Mouse (Mus musculus) limb, embryonic 15.5 days (tissue): ENCODE measurements around the gene Sptbn4. TPM values are rescaled to one million over a fixed set of nuclear protein-coding genes. Genes with fewer than 3 reads are reported as not detected.

Source experiments
- ATAC-seq: fragments of 200-750 bp; cut with Nextera tagmentation; 2 replicates; pipeline ENCODE4 v1.8.0; 2017; ENCODE audit warnings: low read depth, moderate TSS enrichment; ENCODE audit not compliant: insufficient number of reproducible peaks, low FRiP score, low TSS enrichment
- H3K27ac ChIP-seq: fragments of 300-500 bp; sonication (generic); 2 replicates; pipeline ENCODE4 v1.5.1; 2015; ENCODE audit warnings: moderate library complexity, mild to moderate bottlenecking, inconsistent platforms
- H3K27me3 ChIP-seq: fragments of 300-500 bp; sonication (generic); 2 replicates; pipeline ENCODE4 v1.6.1; 2015; ENCODE audit warnings: inconsistent platforms
- H3K36me3 ChIP-seq: fragments of 300-500 bp; sonication (generic); 2 replicates; pipeline ENCODE4 v1.6.1; 2015; ENCODE audit warnings: inconsistent platforms
- H3K4me1 ChIP-seq: fragments of 300-500 bp; sonication (generic); 2 replicates; pipeline ENCODE4 v1.6.1; 2015; ENCODE audit warnings: inconsistent platforms
- H3K4me2 ChIP-seq: fragments of 300-500 bp; sonication (generic); 2 replicates; pipeline ENCODE4 v1.6.1; 2015; ENCODE audit warnings: mild to moderate bottlenecking, inconsistent platforms
- H3K4me3 ChIP-seq: fragments of 300-500 bp; sonication (generic); 2 replicates; pipeline ENCODE4 v1.5.1; 2015; ENCODE audit warnings: mild to moderate bottlenecking, inconsistent platforms
- H3K9ac ChIP-seq: fragments of 300-500 bp; sonication (generic); 2 replicates; pipeline ENCODE4 v1.6.1; 2015; ENCODE audit warnings: inconsistent platforms
- H3K9me3 ChIP-seq: fragments of 300-500 bp; sonication (generic); 2 replicates; pipeline ENCODE4 v1.6.1; 2016; ENCODE audit warnings: inconsistent platforms
- WGBS: fragments of 180-500 bp; shearing (Covaris S2); methylation state at CpG from one replicate; pipeline ENCODE4 v1.1.7; 2015; 5-methylcytosine and 5-hydroxymethylcytosine counted together
- polyA plus RNA-seq: library from polyadenylated mRNA; unstranded; fragments of >200 nt; fragmentation: Nextera tagmentation; extraction: Ambion mirVana; gene quantifications from 2 replicates; pipeline ENCODE4 v1.2.1, GENCODE M21; 2015

Sptbn4 gene
- polyA plus RNA-seq, 1 experiment from 2014 or later: 0.23 TPM

- peaks cover 62% of the 10 kb centered on the region for H3K27me3 ChIP-seq
- no peaks in the 10 kb centered on the region for H3K36me3 ChIP-seq
- H3K4me1 ChIP-seq: peaks cover 74% of the 10 kb centered on the region
- H3K4me3 ChIP-seq: no peak overlapping the region
- H3K4me2 ChIP-seq: no peak overlapping the region
- no peaks in the 10 kb centered on the region for H3K9me3 ChIP-seq
- 58% methylated on average over 15 of the region's 15 CpGs for WGBS
- no peak overlapping the region for H3K9ac ChIP-seq
- ATAC-seq: no peak
- H3K27ac ChIP-seq: peak overlapping the region; percentile 59; the same call in 1 of the 2 replicates
Measured at GRCm38 (mm10) chr7:27335011-27335720, 112.3 kb downstream of the Sptbn4 start.

- 6% methylated on average over 32 of the region's 32 CpGs for WGBS
- H3K4me1 ChIP-seq: peaks cover 81% of the 10 kb centered on the region
- no peak for ATAC-seq
- no peaks in the 10 kb centered on the region for H3K9me3 ChIP-seq
- 0 out of 2 replicates have a peak overlapping the region, but pooled peaks have one; percentile 10 for H3K9ac ChIP-seq
- peak overlapping the region; percentile 26; the same call in 1 of the 2 replicates for H3K4me2 ChIP-seq
- no peaks in the 10 kb centered on the region for H3K36me3 ChIP-seq
- H3K27me3 ChIP-seq: peaks cover 70% of the 10 kb centered on the region
- H3K27ac ChIP-seq: no peak overlapping the region
- peak overlapping the region; percentile 62 for H3K4me3 ChIP-seq
Measured at GRCm38 (mm10) chr7:27334405-27334911, 113.0 kb downstream of the Sptbn4 start.

- Histone ChIP-seq H3K4me2 (peak overlapping the region; percentile 98), H3K27me3 (peaks cover 70% of the 10 kb centered on the region), H3K9me3 (no peaks in the 10 kb centered on the region), H3K36me3 (no peaks in the 10 kb centered on the region), H3K9ac (peak overlapping the region; percentile 68), H3K27ac (peak overlapping the region; percentile 77), H3K4me1 (peaks cover 90% of the 10 kb centered on the region), H3K4me3 (peak overlapping the region; percentile 62)
- WGBS: 2% methylated on average over 61 of the region's 77 CpGs
- no peak for ATAC-seq
Measured at GRCm38 (mm10) chr7:27333316-27333941, 114.1 kb downstream of the Sptbn4 start.

- H3K36me3 ChIP-seq: peaks cover under 1% of the 10 kb centered on the region; the same call in 1 of the 2 replicates
- peak overlapping the region; percentile 68 for H3K9ac ChIP-seq
- peaks cover 69% of the 10 kb centered on the region for H3K27me3 ChIP-seq
- no peaks in the 10 kb centered on the region for H3K9me3 ChIP-seq
- H3K4me1 ChIP-seq: peaks cover 89% of the 10 kb centered on the region
- WGBS: 2% methylated on average over 37 of the region's 39 CpGs
- H3K27ac ChIP-seq: peak overlapping the region; percentile 77
- peak overlapping the region; percentile 62 for H3K4me3 ChIP-seq
- ATAC-seq: no peak
- H3K4me2 ChIP-seq: peak overlapping the region; percentile 98
Measured at GRCm38 (mm10) chr7:27332353-27333199, 114.9 kb downstream of the Sptbn4 start.

GRCm38 (mm10) chr7:27331854-27332253 is 115.6 kb downstream of the Sptbn4 start:
- 5% methylated on average over 8 of the region's 8 CpGs for WGBS
- Histone ChIP-seq H3K4me3 (peak overlapping the region; percentile 62), H3K27ac (peak overlapping the region; percentile 77), H3K9ac (peak overlapping the region; percentile 31; the same call in 1 of the 2 replicates), H3K9me3 (no peaks in the 10 kb centered on the region), H3K27me3 (peaks cover 69% of the 10 kb centered on the region), H3K4me2 (peak overlapping the region; percentile 98), H3K36me3 (peaks cover 7% of the 10 kb centered on the region; the same call in 1 of the 2 replicates), H3K4me1 (peaks cover 82% of the 10 kb centered on the region)
- ATAC-seq: no peak

- peaks cover 7% of the 10 kb centered on the region; the same call in 1 of the 2 replicates for H3K36me3 ChIP-seq
- H3K4me2 ChIP-seq: peak overlapping the region; percentile 98
- peak overlapping the region; percentile 31; the same call in 1 of the 2 replicates for H3K9ac ChIP-seq
- H3K9me3 ChIP-seq: no peaks in the 10 kb centered on the region
- 1% methylated on average over 8 of the region's 8 CpGs for WGBS
- H3K27ac ChIP-seq: peak overlapping the region; percentile 77
- H3K27me3 ChIP-seq: peaks cover 72% of the 10 kb centered on the region
- peaks cover 80% of the 10 kb centered on the region for H3K4me1 ChIP-seq
- H3K4me3 ChIP-seq: peak overlapping the region; percentile 62
- ATAC-seq: no peak
Measured at GRCm38 (mm10) chr7:27331541-27331851, 116.0 kb downstream of the Sptbn4 start.

GRCm38 (mm10) chr7:27330709-27331540 is 116.6 kb downstream of the Sptbn4 start:
- peaks cover 81% of the 10 kb centered on the region for H3K4me1 ChIP-seq
- no peaks in the 10 kb centered on the region for H3K9me3 ChIP-seq
- ATAC-seq: peak; percentile 46; the same call in 1 of the 2 replicates
- peak overlapping the region; percentile 62 for H3K4me3 ChIP-seq
- peak overlapping the region; percentile 77 for H3K27ac ChIP-seq
- H3K4me2 ChIP-seq: peak overlapping the region; percentile 98
- peak overlapping the region; percentile 31; the same call in 1 of the 2 replicates for H3K9ac ChIP-seq
- under 1% methylated on average over 39 of the region's 39 CpGs for WGBS
- peaks cover 78% of the 10 kb centered on the region for H3K27me3 ChIP-seq
- H3K36me3 ChIP-seq: peaks cover 7% of the 10 kb centered on the region; the same call in 1 of the 2 replicates

- Histone ChIP-seq H3K9me3 (no peaks in the 10 kb centered on the region), H3K9ac (no peak overlapping the region), H3K36me3 (peaks cover 7% of the 10 kb centered on the region; the same call in 1 of the 2 replicates), H3K27me3 (peaks cover 79% of the 10 kb centered on the region), H3K4me2 (no peak overlapping the region), H3K4me3 (peak overlapping the region; percentile 62; the same call in 1 of the 2 replicates), H3K27ac (no peak overlapping the region), H3K4me1 (peaks cover 78% of the 10 kb centered on the region)
- ATAC-seq: no peak
- WGBS: 28% methylated on average over 17 of the region's 17 CpGs
Measured at GRCm38 (mm10) chr7:27329981-27330380, 117.5 kb downstream of the Sptbn4 start.

GRCm38 (mm10) chr7:27329326-27329947 is 118.0 kb downstream of the Sptbn4 start:
- peaks cover 72% of the 10 kb centered on the region for H3K4me1 ChIP-seq
- H3K36me3 ChIP-seq: peaks cover 7% of the 10 kb centered on the region; the same call in 1 of the 2 replicates
- H3K9me3 ChIP-seq: no peaks in the 10 kb centered on the region
- H3K9ac ChIP-seq: no peak overlapping the region; the same call in 1 of the 2 replicates
- H3K27me3 ChIP-seq: peaks cover 79% of the 10 kb centered on the region
- peak overlapping the region; percentile 29 for H3K4me3 ChIP-seq
- no peak for ATAC-seq
- no peak overlapping the region for H3K27ac ChIP-seq
- peak overlapping the region; percentile 44 for H3K4me2 ChIP-seq
- WGBS: 4% methylated on average over 45 of the region's 45 CpGs

GRCm38 (mm10) chr7:27328648-27329047 is 118.8 kb downstream of the Sptbn4 start:
- peaks cover 76% of the 10 kb centered on the region for H3K27me3 ChIP-seq
- no peak for ATAC-seq
- peaks cover 64% of the 10 kb centered on the region for H3K4me1 ChIP-seq
- 34% methylated on average over 16 of the region's 16 CpGs for WGBS
- no peak overlapping the region for H3K4me3 ChIP-seq
- H3K36me3 ChIP-seq: peaks cover 12% of the 10 kb centered on the region
- no peak overlapping the region for H3K4me2 ChIP-seq
- H3K9me3 ChIP-seq: no peaks in the 10 kb centered on the region
- no peak overlapping the region for H3K9ac ChIP-seq
- no peak overlapping the region for H3K27ac ChIP-seq
